Mouse (Mus musculus): Measurements from ENCODE around the gene Arhgef16. TPM values are rescaled to one million over a fixed set of nuclear protein-coding genes. Genes with fewer than 3 reads are reported as not detected.

The Arhgef16 gene
- total RNA-seq (2014; rRNA removed) (5.0 and 8.1 TPM in 2 replicates), polyA plus RNA-seq (2015; fragmentation: Nextera tagmentation; extraction: Ambion mirVana) (2.7 and 3.5 TPM in 2 replicates)

DNA sequence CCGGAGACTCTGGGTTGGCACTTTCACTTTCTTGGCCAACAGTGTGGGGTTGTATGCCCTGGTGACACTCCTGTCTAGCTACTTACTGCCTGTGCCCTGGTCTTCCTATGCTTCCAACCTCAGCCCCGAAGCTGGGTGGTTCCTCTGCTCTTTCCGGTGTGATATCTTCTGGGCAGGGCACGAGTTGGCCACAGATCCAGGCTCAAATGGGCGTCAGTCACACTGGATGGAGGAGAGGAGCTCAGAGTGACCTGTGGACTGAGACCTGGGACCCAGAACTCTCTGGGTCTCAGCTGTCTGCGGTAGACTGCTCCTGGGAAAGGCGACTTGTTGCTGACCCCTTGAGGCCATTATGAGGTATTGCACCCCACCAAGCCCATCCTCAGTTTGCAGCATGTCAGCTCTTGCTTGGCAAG, at the start of gene Arhgef16:
Gene Arhgef16 (minus strand): TSS at position 211 of the 416 bp plus-strand sequence.
- H3K27ac ChIP-seq (ENCODE audit: low read depth, low read length): no peak within 1 kb of the TSS
- H3K9me3 ChIP-seq (ENCODE audit: low read length): no peaks in the 10 kb centered on the region
- ATAC-seq (ENCODE audit: low FRiP score) (0 out of 2 replicates have a peak, but pooled peaks have one; percentile 16), DNase-seq (ENCODE audit: low spot score) (peak; percentile 72)
- TF ChIP-seq CTCF (IDR thresholded peaks at IDR 0.05): peak; percentile 94
- H3K4me3 ChIP-seq (ENCODE audit: low read depth, low read length): no peak within 1 kb of the TSS
- H3K9ac ChIP-seq (replicated peaks; ENCODE audit: low read length, poor library complexity, severe bottlenecking): no peak within 1 kb of the TSS
- no peaks in the 10 kb centered on the region for H3K36me3 ChIP-seq (ENCODE audit: insufficient read depth, low read length)
- peak within 1 kb of the TSS; percentile 91; the same call in 1 of the 2 replicates for H3K4me2 ChIP-seq (ENCODE audit: low read depth, low read length, poor library complexity, severe bottlenecking)
- 0 out of 2 replicates have a peak, but pooled peaks cover 3% of the 10 kb centered on the region for H3K4me1 ChIP-seq (ENCODE audit: insufficient read depth, low read length)
- H3K27me3 ChIP-seq (ENCODE audit: insufficient read depth, low read length): peaks cover 26% of the 10 kb centered on the region
- 27% methylated on average over 7 of the region's 7 CpGs for WGBS

DNA sequence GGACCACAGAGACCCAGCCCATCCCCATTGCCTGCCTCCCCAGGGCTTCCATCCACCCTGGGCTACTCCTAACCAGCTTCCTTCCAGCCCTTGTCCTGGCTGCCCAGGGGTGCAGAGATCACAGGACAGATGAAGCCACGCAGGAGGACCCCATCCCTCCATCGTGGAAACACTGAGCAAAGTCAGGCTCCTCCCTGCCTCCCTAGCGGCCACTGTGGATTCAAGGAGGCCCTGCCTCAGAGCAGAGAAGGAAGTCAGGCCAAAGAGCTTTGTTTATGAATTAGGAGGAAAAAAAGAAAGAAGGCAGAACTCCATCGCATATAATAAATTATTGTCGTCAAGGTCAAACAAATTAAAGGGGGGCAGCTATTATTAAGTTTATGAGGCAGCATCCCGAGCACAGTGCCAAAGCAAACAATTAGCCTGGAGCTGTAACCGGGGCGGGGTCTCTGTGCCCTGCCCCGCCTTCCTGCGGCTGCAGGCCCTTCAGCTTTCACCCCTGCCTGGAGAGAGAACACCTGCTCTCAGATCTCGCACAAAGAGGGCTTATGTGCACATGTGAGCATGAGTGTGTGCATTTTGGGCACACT, 46.8 kb upstream of the Arhgef16 start:
- TF ChIP-seq CTCF (IDR thresholded peaks at IDR 0.05): no peak
- H3K9me3 ChIP-seq (ENCODE audit: low read length): no peaks in the 10 kb centered on the region
- no peak overlapping the region for H3K4me2 ChIP-seq (ENCODE audit: low read depth, low read length, poor library complexity, severe bottlenecking)
- H3K27ac ChIP-seq (ENCODE audit: low read depth, low read length): no peak overlapping the region
- 0 out of 2 replicates have a peak, but pooled peaks cover 4% of the 10 kb centered on the region for H3K4me1 ChIP-seq (ENCODE audit: insufficient read depth, low read length)
- DNase-seq (ENCODE audit: low spot score) (no peak), ATAC-seq (ENCODE audit: low FRiP score) (no peak)
- no peak overlapping the region for H3K4me3 ChIP-seq (ENCODE audit: low read depth, low read length)
- 65% methylated on average over 11 of the region's 11 CpGs for WGBS
- H3K36me3 ChIP-seq (ENCODE audit: insufficient read depth, low read length): no peaks in the 10 kb centered on the region
- H3K27me3 ChIP-seq (ENCODE audit: insufficient read depth, low read length): no peaks in the 10 kb centered on the region
- H3K9ac ChIP-seq (replicated peaks; ENCODE audit: low read length, poor library complexity, severe bottlenecking): no peak overlapping the region

DNA sequence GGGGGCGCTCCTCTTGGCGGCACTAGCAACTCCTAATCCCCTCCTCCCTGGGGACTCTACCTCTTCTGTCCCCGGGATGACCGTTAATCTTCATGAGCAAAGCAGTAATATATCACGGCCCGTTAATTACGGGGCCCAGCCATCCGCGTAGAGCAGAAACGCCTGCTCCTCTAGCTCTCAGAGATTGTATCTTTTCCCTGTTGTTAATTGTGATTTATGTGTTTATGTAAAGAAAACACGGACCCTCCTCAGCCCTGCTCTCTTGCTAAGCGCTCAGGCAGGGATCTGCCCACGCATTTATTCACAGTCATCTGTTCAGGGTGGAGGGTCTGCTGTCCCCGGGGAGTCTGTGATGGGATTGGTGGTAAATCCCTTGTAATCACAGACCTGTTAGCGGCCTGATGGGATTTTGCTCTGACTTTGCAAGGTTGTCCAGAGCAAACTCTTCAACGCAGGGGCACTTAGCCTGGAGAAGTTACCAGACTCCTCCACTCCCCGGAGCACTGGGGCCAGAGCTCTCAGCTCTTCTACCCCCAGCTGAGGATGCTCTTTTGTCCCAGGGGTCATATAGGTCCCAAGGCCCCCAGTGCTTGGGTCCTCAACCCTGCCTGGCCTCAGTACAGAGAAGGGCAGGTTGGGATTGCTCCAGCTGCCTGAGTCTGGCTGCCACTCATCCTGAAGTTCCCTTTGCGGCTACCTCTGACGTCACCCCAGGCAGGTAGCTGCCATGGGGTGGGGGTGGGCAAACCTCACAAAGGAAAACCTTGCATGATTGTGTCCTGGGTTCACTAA, 45.5 kb upstream of the Arhgef16 start:
- peak; percentile 38 for DNase-seq (ENCODE audit: low spot score)
- H3K9ac ChIP-seq (replicated peaks; ENCODE audit: low read length, poor library complexity, severe bottlenecking): no peak overlapping the region
- WGBS: 36% methylated on average over 19 of the region's 19 CpGs

DNA sequence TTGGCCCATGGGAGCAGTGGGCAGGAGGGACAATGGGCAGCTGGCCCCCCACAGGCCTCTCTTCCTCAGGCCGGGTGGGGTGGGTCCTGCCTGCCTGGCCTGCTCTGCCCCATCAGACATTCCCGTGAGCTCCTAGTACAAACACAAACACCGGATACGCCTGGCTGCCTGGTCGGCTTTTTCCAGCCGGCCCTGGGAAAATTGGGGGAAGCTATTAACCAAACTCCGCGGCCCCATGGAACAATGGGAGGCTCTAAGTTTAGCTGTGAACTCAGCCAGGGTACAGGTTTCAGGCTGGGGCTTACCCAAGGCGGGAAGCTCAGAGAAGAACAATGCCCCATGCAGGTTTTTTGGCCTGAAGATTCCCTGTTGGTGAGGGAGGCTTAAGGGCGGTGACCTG, 35.2 kb upstream of the Arhgef16 start:
- H3K4me1 ChIP-seq (ENCODE audit: insufficient read depth, low read length): 0 out of 2 replicates have a peak, but pooled peaks cover 7% of the 10 kb centered on the region
- H3K4me3 ChIP-seq (ENCODE audit: low read depth, low read length): no peak overlapping the region
- DNase-seq (ENCODE audit: low spot score): no peak
- no peak overlapping the region for H3K27ac ChIP-seq (ENCODE audit: low read depth, low read length)
- no peak overlapping the region for H3K4me2 ChIP-seq (ENCODE audit: low read depth, low read length, poor library complexity, severe bottlenecking)
- H3K9ac ChIP-seq (replicated peaks; ENCODE audit: low read length, poor library complexity, severe bottlenecking): no peak overlapping the region
- no peaks in the 10 kb centered on the region for H3K27me3 ChIP-seq (ENCODE audit: insufficient read depth, low read length)
- 31% methylated on average over 10 of the region's 10 CpGs for WGBS
- H3K9me3 ChIP-seq (ENCODE audit: low read length): no peaks in the 10 kb centered on the region
- no peak for TF ChIP-seq CTCF (IDR thresholded peaks at IDR 0.05)
- ATAC-seq (ENCODE audit: low FRiP score): no peak
- H3K36me3 ChIP-seq (ENCODE audit: insufficient read depth, low read length): no peaks in the 10 kb centered on the region

More for the DNA sequence above, 45.5 kb upstream of the Arhgef16 start:
- Histone ChIP-seq H3K27ac (ENCODE audit: low read depth, low read length) (no peak overlapping the region), H3K4me1 (ENCODE audit: insufficient read depth, low read length) (0 out of 2 replicates have a peak, but pooled peaks cover under 1% of the 10 kb centered on the region), H3K4me3 (ENCODE audit: low read depth, low read length) (no peak overlapping the region), H3K36me3 (ENCODE audit: insufficient read depth, low read length) (no peaks in the 10 kb centered on the region), H3K4me2 (ENCODE audit: low read depth, low read length, poor library complexity, severe bottlenecking) (no peak overlapping the region), H3K9me3 (ENCODE audit: low read length) (no peaks in the 10 kb centered on the region), H3K27me3 (ENCODE audit: insufficient read depth, low read length) (no peaks in the 10 kb centered on the region)
- no peak for ATAC-seq (ENCODE audit: low FRiP score)
- no peak for TF ChIP-seq CTCF (IDR thresholded peaks at IDR 0.05)

DNA sequence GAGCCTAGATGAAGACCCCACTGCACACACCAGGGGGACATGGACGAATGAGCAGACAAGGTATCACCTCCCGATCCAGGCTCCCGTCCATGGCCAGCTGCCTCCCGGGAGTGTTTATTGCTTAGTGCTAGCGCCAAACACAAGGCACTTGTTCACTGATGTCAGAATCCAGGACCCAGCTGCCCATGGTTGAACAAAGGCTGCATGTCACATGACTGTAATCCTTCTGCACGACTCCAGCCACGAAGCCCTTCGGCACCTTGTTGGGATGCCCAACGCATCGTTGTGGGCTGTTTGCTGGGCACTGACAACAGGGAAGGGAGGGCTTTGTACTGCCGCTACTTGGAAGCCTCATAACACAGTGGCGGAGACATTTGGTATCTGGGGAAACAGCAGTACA, 34.3 kb upstream of the Arhgef16 start, which contains the start of gene B230104I21Rik:
Gene B230104I21Rik (plus strand): TSS at position 367 of the 400 bp plus-strand sequence.
- no peak; the same call in 1 of the 2 replicates for TF ChIP-seq CTCF (IDR thresholded peaks at IDR 0.05)
- H3K27ac ChIP-seq (ENCODE audit: low read depth, low read length): peak within 1 kb of the TSS; percentile 32; the same call in 1 of the 2 replicates
- H3K9ac ChIP-seq (replicated peaks; ENCODE audit: low read length, poor library complexity, severe bottlenecking): 0 out of 2 replicates have a peak within 1 kb of the TSS, but pooled peaks have one; percentile 8
- no peaks in the 10 kb centered on the region for H3K36me3 ChIP-seq (ENCODE audit: insufficient read depth, low read length)
- 35% methylated on average over 12 of the region's 12 CpGs for WGBS
- peak within 1 kb of the TSS; percentile 37 for H3K4me2 ChIP-seq (ENCODE audit: low read depth, low read length, poor library complexity, severe bottlenecking)
- H3K9me3 ChIP-seq (ENCODE audit: low read length): no peaks in the 10 kb centered on the region
- peaks cover 10% of the 10 kb centered on the region; the same call in 1 of the 2 replicates for H3K4me1 ChIP-seq (ENCODE audit: insufficient read depth, low read length)
- no peak within 1 kb of the TSS for H3K4me3 ChIP-seq (ENCODE audit: low read depth, low read length)
- peak; percentile 76 for DNase-seq (ENCODE audit: low spot score)
- ATAC-seq (ENCODE audit: low FRiP score): peak; percentile 75
- H3K27me3 ChIP-seq (ENCODE audit: insufficient read depth, low read length): no peaks in the 10 kb centered on the region

Measured in midbrain, postnatal 0 days (tissue).